Comparison of ENCODE assay signal across 22 mouse cellular contexts in the genomic region with DNA sequence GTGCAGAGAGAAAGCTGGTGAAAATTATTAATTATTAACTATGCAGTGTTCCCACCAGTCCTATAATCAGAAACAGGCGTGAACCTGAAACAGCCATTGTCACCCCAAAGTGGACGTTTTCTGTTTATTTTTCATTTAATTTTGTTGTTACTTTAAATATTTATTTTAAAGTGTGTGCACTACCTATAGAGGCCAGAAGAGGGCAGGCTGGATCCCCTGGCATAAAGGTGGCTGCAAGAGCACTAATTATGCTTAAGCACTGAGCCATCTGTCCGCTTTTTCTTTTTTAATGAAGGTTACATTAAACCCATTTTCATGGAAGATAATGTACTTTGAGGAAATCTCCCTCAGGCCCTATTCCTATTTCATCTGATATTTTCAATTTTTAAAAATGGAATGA.
A peak's percentile ranks its signal among the peaks of the same experiment; 100 is the strongest.
DNase-seq lines count a peak whose midpoint lies in the region; ATAC-seq and TF ChIP-seq lines count a peak whose summit lies in the region.
"Had no signal": no experiment of that assay in that cellular context is flagged by ENCODE, and none has a peak within 500 bp of the region (broad histone marks: within the 10 kb centered on the region; RNA-seq: fewer than 3 reads in every experiment).

No protein-coding gene starts in this region.

- no peak overlapping the region for H3K27ac ChIP-seq in forebrain, postnatal 0 days (ENCODE audit: low read depth, low read length)
- no peak overlapping the region for H3K27ac ChIP-seq in forebrain, embryonic 10.5 days
- no peak overlapping the region for H3K27ac ChIP-seq in kidney, postnatal 0 days
- no peak overlapping the region for H3K27ac ChIP-seq in midbrain, postnatal 0 days (ENCODE audit: low read depth, low read length)
- no peak overlapping the region for H3K27ac ChIP-seq in midbrain, embryonic 14.5 days (replicated peaks; ENCODE audit: low read depth, low read length)
- H3K27ac ChIP-seq in stomach, postnatal 0 days (replicated peaks), result no peak overlapping the region
- H3K27ac ChIP-seq: embryonic facial prominence, embryonic 15.5 days; hindbrain, embryonic 10.5 days; limb, embryonic 15.5 days; neural tube, embryonic 13.5 days had no signal

- H3K4me1 ChIP-seq in forebrain, postnatal 0 days (ENCODE audit: insufficient read depth), result no peaks in the 10 kb centered on the region
- H3K4me1 ChIP-seq in forebrain, embryonic 10.5 days, result no peaks in the 10 kb centered on the region
- H3K4me1 ChIP-seq in kidney, postnatal 0 days (replicated peaks; ENCODE audit: insufficient read depth, low read length), result no peaks in the 10 kb centered on the region
- H3K4me1 ChIP-seq in midbrain, postnatal 0 days (ENCODE audit: insufficient read depth, low read length), result no peaks in the 10 kb centered on the region
- no peaks in the 10 kb centered on the region for H3K4me1 ChIP-seq in midbrain, embryonic 14.5 days (ENCODE audit: control insufficient read depth, insufficient read depth, low read length)
- no peaks in the 10 kb centered on the region for H3K4me1 ChIP-seq in stomach, postnatal 0 days (replicated peaks; ENCODE audit: control insufficient read depth, insufficient read depth)
- H3K4me1 ChIP-seq: embryonic facial prominence, embryonic 15.5 days; hindbrain, embryonic 10.5 days; limb, embryonic 15.5 days; neural tube, embryonic 13.5 days had no signal

- no peak overlapping the region for H3K9ac ChIP-seq in forebrain, postnatal 0 days
- no peak overlapping the region for H3K9ac ChIP-seq in kidney, postnatal 0 days (ENCODE audit: low read depth, low read length)
- H3K9ac ChIP-seq in midbrain, postnatal 0 days (replicated peaks; ENCODE audit: low read length, poor library complexity, severe bottlenecking), result no peak overlapping the region
- no peak overlapping the region for H3K9ac ChIP-seq in midbrain, embryonic 14.5 days (replicated peaks; ENCODE audit: low read length)
- H3K9ac ChIP-seq in stomach, postnatal 0 days (ENCODE audit: low read length), result no peak overlapping the region
- H3K9ac ChIP-seq: embryonic facial prominence, embryonic 15.5 days; limb, embryonic 15.5 days; neural tube, embryonic 13.5 days had no signal

- H3K4me2 ChIP-seq in forebrain, postnatal 0 days (ENCODE audit: low read depth), result no peak overlapping the region
- H3K4me2 ChIP-seq in kidney, postnatal 0 days (ENCODE audit: low read length), result no peak overlapping the region
- H3K4me2 ChIP-seq in midbrain, postnatal 0 days (ENCODE audit: low read depth, low read length, poor library complexity, severe bottlenecking), result no peak overlapping the region
- no peak overlapping the region for H3K4me2 ChIP-seq in midbrain, embryonic 14.5 days (ENCODE audit: low read length)
- no peak overlapping the region for H3K4me2 ChIP-seq in stomach, postnatal 0 days (replicated peaks; ENCODE audit: low read depth)
- H3K4me2 ChIP-seq: embryonic facial prominence, embryonic 15.5 days; limb, embryonic 15.5 days; midbrain, embryonic 11.5 days; neural tube, embryonic 13.5 days had no signal

- 80% methylated on average over 3 of the region's 3 CpGs for WGBS in forebrain, postnatal 0 days
- 85% methylated on average over 3 of the region's 3 CpGs for WGBS in forebrain, embryonic 10.5 days
- 79% methylated on average over 3 of the region's 3 CpGs for WGBS in kidney, postnatal 0 days
- 83% methylated on average over 3 of the region's 3 CpGs for WGBS in midbrain, postnatal 0 days
- WGBS in midbrain, embryonic 14.5 days, result 86% methylated on average over 3 of the region's 3 CpGs
- WGBS in stomach, postnatal 0 days, result 65% methylated on average over 3 of the region's 3 CpGs

- no peaks in the 10 kb centered on the region for H3K27me3 ChIP-seq in forebrain, postnatal 0 days (ENCODE audit: insufficient read depth, low read length)
- no peaks in the 10 kb centered on the region for H3K27me3 ChIP-seq in forebrain, embryonic 10.5 days (ENCODE audit: poor library complexity, severe bottlenecking)
- no peaks in the 10 kb centered on the region for H3K27me3 ChIP-seq in kidney, postnatal 0 days (ENCODE audit: insufficient read depth, low read length)
- H3K27me3 ChIP-seq in midbrain, postnatal 0 days (ENCODE audit: insufficient read depth, low read length), result no peaks in the 10 kb centered on the region
- no peaks in the 10 kb centered on the region for H3K27me3 ChIP-seq in midbrain, embryonic 14.5 days (ENCODE audit: control insufficient read depth, insufficient read depth, low read length)
- no peaks in the 10 kb centered on the region for H3K27me3 ChIP-seq in stomach, postnatal 0 days (ENCODE audit: control insufficient read depth, insufficient read depth, low read length)
- H3K27me3 ChIP-seq: embryonic facial prominence, embryonic 15.5 days; limb, embryonic 15.5 days; neural tube, embryonic 13.5 days had no signal

- peak; percentile 45 for TF ChIP-seq CTCF in forebrain, postnatal 0 days (IDR thresholded peaks at IDR 0.05; ENCODE audit: low read depth)
- peak; percentile 54 for TF ChIP-seq CTCF in kidney, postnatal 0 days (IDR thresholded peaks at IDR 0.05; ENCODE audit: low read depth)
- peak; percentile 60 for TF ChIP-seq CTCF in midbrain, postnatal 0 days (IDR thresholded peaks at IDR 0.05)
- TF ChIP-seq CTCF in stomach, postnatal 0 days (IDR thresholded peaks at IDR 0.05; ENCODE audit: low read depth), result peak; percentile 65

- TF ChIP-seq EP300 in stomach, postnatal 0 days (optimal IDR thresholded peaks at IDR 0.05), result no peak

- no peaks in the 10 kb centered on the region for H3K36me3 ChIP-seq in forebrain, postnatal 0 days (ENCODE audit: insufficient read depth)
- no peaks in the 10 kb centered on the region for H3K36me3 ChIP-seq in forebrain, embryonic 10.5 days (replicated peaks)
- no peaks in the 10 kb centered on the region for H3K36me3 ChIP-seq in kidney, postnatal 0 days (ENCODE audit: insufficient read depth, low read length)
- H3K36me3 ChIP-seq in midbrain, postnatal 0 days (ENCODE audit: insufficient read depth, low read length), result no peaks in the 10 kb centered on the region
- H3K36me3 ChIP-seq in midbrain, embryonic 14.5 days (ENCODE audit: control insufficient read depth, insufficient read depth, low read length), result no peaks in the 10 kb centered on the region
- no peaks in the 10 kb centered on the region for H3K36me3 ChIP-seq in stomach, postnatal 0 days (ENCODE audit: control insufficient read depth, insufficient read depth, low read length)
- H3K36me3 ChIP-seq: hindbrain, embryonic 10.5 days had no signal

- no peak overlapping the region for H3K4me3 ChIP-seq in forebrain, postnatal 0 days (ENCODE audit: low read depth, low read length)
- no peak overlapping the region for H3K4me3 ChIP-seq in forebrain, embryonic 10.5 days
- no peak overlapping the region for H3K4me3 ChIP-seq in kidney, postnatal 0 days (replicated peaks; ENCODE audit: low read depth, low read length)
- no peak overlapping the region for H3K4me3 ChIP-seq in midbrain, postnatal 0 days (ENCODE audit: low read depth, low read length)
- no peak overlapping the region for H3K4me3 ChIP-seq in midbrain, embryonic 14.5 days (replicated peaks; ENCODE audit: low read depth, low read length)
- no peak overlapping the region for H3K4me3 ChIP-seq in stomach, postnatal 0 days (ENCODE audit: low read depth, low read length)
- H3K4me3 ChIP-seq: embryonic facial prominence, embryonic 15.5 days; hindbrain, embryonic 10.5 days; limb, embryonic 15.5 days; neural tube, embryonic 13.5 days had no signal

- ATAC-seq in forebrain, postnatal 0 days, result no peak
- no peak for ATAC-seq in kidney, postnatal 0 days (replicated peaks; ENCODE audit: low FRiP score, low read depth)
- ATAC-seq in midbrain, postnatal 0 days (ENCODE audit: low FRiP score), result no peak
- no peak for ATAC-seq in midbrain, embryonic 14.5 days (ENCODE audit: low FRiP score, low TSS enrichment)
- ATAC-seq in stomach, postnatal 0 days (ENCODE audit: low FRiP score, low TSS enrichment), result no peak
- ATAC-seq: CD4-positive, CD25-positive, alpha-beta regulatory T cell, adult 4 months had no signal

- H3K9me3 ChIP-seq in forebrain, postnatal 0 days (ENCODE audit: low read length), result no peaks in the 10 kb centered on the region
- H3K9me3 ChIP-seq in forebrain, embryonic 10.5 days, result no peaks in the 10 kb centered on the region; the same call in 1 of the 2 replicates
- H3K9me3 ChIP-seq in kidney, postnatal 0 days (replicated peaks; ENCODE audit: low read length), result no peaks in the 10 kb centered on the region
- no peaks in the 10 kb centered on the region for H3K9me3 ChIP-seq in midbrain, postnatal 0 days (ENCODE audit: low read length)
- H3K9me3 ChIP-seq in midbrain, embryonic 14.5 days (ENCODE audit: control insufficient read depth, low read length), result no peaks in the 10 kb centered on the region
- H3K9me3 ChIP-seq in stomach, postnatal 0 days (ENCODE audit: control insufficient read depth, low read length), result no peaks in the 10 kb centered on the region
- H3K9me3 ChIP-seq: embryonic facial prominence, embryonic 15.5 days; limb, embryonic 15.5 days; neural tube, embryonic 13.5 days had no signal

- no peak for DNase-seq in forebrain, postnatal 0 days
- DNase-seq in forebrain, embryonic 10.5 days (ENCODE audit: extremely low spot score, low spot score), result no peak
- no peak for DNase-seq in kidney, postnatal 0 days (ENCODE audit: low spot score)
- no peak for DNase-seq in kidney, postnatal 10 days
- no peak for DNase-seq in midbrain, postnatal 0 days (ENCODE audit: low spot score)
- no peak for DNase-seq in midbrain, embryonic 14.5 days
- DNase-seq in stomach, postnatal 0 days (ENCODE audit: low spot score), result no peak
- DNase-seq in thymus, adult 18-20 months, result no peak
- DNase-seq: adrenal gland, adult 8-10 months; cerebellum, adult 11 months; cerebellum, postnatal 14 days; embryo, embryonic 11 days; heart, adult 18-20 months; kidney, adult 8-10 months; lung, adult 2 months; spleen, adult 18-20 months had no signal
